Mouse (Mus musculus) neural tube, embryonic 12.5 days (tissue): Measurements from ENCODE around the gene Alkbh7. TPM values are rescaled to one million over a fixed set of nuclear protein-coding genes. Genes with fewer than 3 reads are reported as not detected.

Experiments
- ATAC-seq: fragments of 200-750 bp; cut with Nextera tagmentation; 2 replicates; pipeline ENCODE4 v1.8.0; 2017; ENCODE audit warnings: low read depth, mild to moderate bottlenecking, moderate TSS enrichment, moderate library complexity; ENCODE audit not compliant: low FRiP score
- H3K27ac ChIP-seq: fragments of 300-500 bp; sonication (generic); 2 replicates; pipeline ENCODE4 v1.5.1; 2016
- H3K27me3 ChIP-seq: fragments of 300-500 bp; sonication (generic); replicated peaks from 2 replicates; pipeline ENCODE4 v1.6.1; 2016; ENCODE audit warnings: mild to moderate bottlenecking
- H3K36me3 ChIP-seq: fragments of 300-500 bp; sonication (generic); 2 replicates; pipeline ENCODE4 v1.6.1; 2016; ENCODE audit warnings: mild to moderate bottlenecking
- H3K4me1 ChIP-seq: fragments of 300-500 bp; sonication (generic); 2 replicates; pipeline ENCODE4 v1.6.1; 2016
- H3K4me2 ChIP-seq: fragments of 300-500 bp; sonication (generic); replicated peaks from 2 replicates; pipeline ENCODE4 v1.6.1; 2016; ENCODE audit warnings: mild to moderate bottlenecking
- H3K4me3 ChIP-seq: fragments of 300-500 bp; sonication (generic); 2 replicates; pipeline ENCODE4 v1.5.1; 2016
- H3K9ac ChIP-seq: fragments of 300-500 bp; sonication (generic); 2 replicates; pipeline ENCODE4 v1.6.1; 2016; ENCODE audit warnings: mild to moderate bottlenecking
- H3K9me3 ChIP-seq: fragments of 300-500 bp; sonication (generic); 2 replicates; pipeline ENCODE4 v1.6.1; 2016; ENCODE audit warnings: mild to moderate bottlenecking
- WGBS: fragments of 180-500 bp; shearing (Covaris S2); methylation state at CpG from one replicate; pipeline ENCODE4 v1.1.7; 2016; 5-methylcytosine and 5-hydroxymethylcytosine counted together
- polyA plus RNA-seq: library from polyadenylated mRNA; unstranded; fragments of >200 nt; fragmentation: Nextera tagmentation; extraction: Ambion mirVana; gene quantifications from 2 replicates; pipeline ENCODE4 v1.2.1, GENCODE M21; 2016

Gene Alkbh7
- polyA plus RNA-seq, 1 experiment from 2014 or later = 38.0 TPM

DNA sequence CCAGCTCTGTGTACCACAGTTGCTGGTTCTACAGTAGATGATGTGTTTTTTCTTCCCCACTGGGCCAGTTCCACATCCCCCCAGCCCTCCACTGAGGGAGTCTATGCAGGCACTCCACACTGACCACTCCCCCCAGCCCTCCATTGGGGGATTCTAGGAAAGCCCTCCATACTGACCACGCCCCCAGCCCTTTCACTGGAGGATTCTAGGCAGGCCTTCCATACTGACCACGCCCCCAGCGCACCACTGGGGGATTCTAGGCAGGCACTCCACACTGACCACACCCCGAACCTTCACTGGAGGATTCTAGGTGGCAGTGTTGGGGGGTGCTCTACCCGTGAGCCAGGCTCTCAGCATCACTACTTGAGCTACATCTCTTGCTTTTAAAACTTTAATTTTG, 50.3 kb downstream of the Alkbh7 start:
- 37% methylated on average over 5 of the region's 5 CpGs for WGBS
- peaks cover 37% of the 10 kb centered on the region for H3K36me3 ChIP-seq
- no peaks in the 10 kb centered on the region for H3K9me3 ChIP-seq
- no peak overlapping the region for H3K4me2 ChIP-seq
- no peaks in the 10 kb centered on the region for H3K27me3 ChIP-seq
- H3K9ac ChIP-seq = no peak overlapping the region
- ATAC-seq = peak; percentile 27; the same call in 1 of the 2 replicates
- H3K4me1 ChIP-seq = no peaks in the 10 kb centered on the region
- H3K27ac ChIP-seq = no peak overlapping the region
- H3K4me3 ChIP-seq = no peak overlapping the region

DNA sequence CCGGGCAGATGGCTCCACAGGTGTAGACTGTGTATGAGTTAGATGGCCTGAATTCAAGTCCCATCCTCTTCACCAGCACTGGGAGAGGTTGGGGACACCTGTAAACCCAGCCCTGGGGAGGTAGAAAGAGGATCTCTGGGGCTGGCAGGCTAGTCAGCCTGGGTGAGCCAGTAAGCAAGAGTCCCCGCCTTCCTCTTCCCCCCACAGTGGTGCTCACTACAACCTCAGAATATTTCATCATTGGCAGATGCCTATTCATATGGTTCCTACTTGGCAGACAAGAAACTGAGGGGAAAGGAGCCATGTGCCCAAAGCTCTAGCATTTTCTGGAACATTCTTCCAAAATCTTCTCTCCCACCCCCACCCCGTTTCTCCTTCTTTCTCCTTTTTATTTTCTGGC, 51.7 kb downstream of the Alkbh7 start:
- no peaks in the 10 kb centered on the region for H3K27me3 ChIP-seq
- H3K4me2 ChIP-seq = no peak overlapping the region
- H3K9ac ChIP-seq = no peak overlapping the region
- no peaks in the 10 kb centered on the region for H3K4me1 ChIP-seq
- H3K4me3 ChIP-seq = no peak overlapping the region
- ATAC-seq = no peak
- H3K27ac ChIP-seq = no peak overlapping the region
- WGBS = 95% methylated on average over 3 of the region's 3 CpGs
- H3K9me3 ChIP-seq = no peaks in the 10 kb centered on the region
- peaks cover 51% of the 10 kb centered on the region for H3K36me3 ChIP-seq

Other genes with a start within 250 kb of the Alkbh7 start
- gene Nrtn, start 239.8 kb upstream of the Alkbh7 start, polyA plus RNA-seq = 3.4 and 3.7 TPM in 2 replicates
- 49.3 and 54.3 TPM in 2 replicates for gene Dus3l, start 232.6 kb upstream of the Alkbh7 start, polyA plus RNA-seq
- gene Prr22, start 227.1 kb upstream of the Alkbh7 start, polyA plus RNA-seq = 1.6 and 1.8 TPM in 2 replicates
- 4.9 and 6.0 TPM in 2 replicates for gene Rfx2, start 166.3 kb upstream of the Alkbh7 start, polyA plus RNA-seq
- not detected in 2 replicates for gene Acsbg2, start 122.9 kb upstream of the Alkbh7 start, polyA plus RNA-seq
- gene 1700061G19Rik, start 121.9 kb upstream of the Alkbh7 start, polyA plus RNA-seq = 0.16 and 0.42 TPM in 2 replicates
- 86.1 and 89.8 TPM in 2 replicates for gene Mllt1, start 61.9 kb upstream of the Alkbh7 start, polyA plus RNA-seq
- not detected in 2 replicates for gene Acer1, start 15.2 kb upstream of the Alkbh7 start, polyA plus RNA-seq
- 134 and 152 TPM in 2 replicates for gene Clpp, start 7.0 kb upstream of the Alkbh7 start, polyA plus RNA-seq
- gene Pspn, start 2.7 kb downstream of the Alkbh7 start, polyA plus RNA-seq = not detected in 2 replicates
- 71.2 and 76.7 TPM in 2 replicates for gene Gtf2f1, start 13.9 kb downstream of the Alkbh7 start, polyA plus RNA-seq
- gene Gm17949, start 14.1 kb downstream of the Alkbh7 start, polyA plus RNA-seq = 0.28 and 0.33 TPM in 2 replicates
- gene Khsrp, start 34.2 kb downstream of the Alkbh7 start, polyA plus RNA-seq = 53.1 and 55.8 TPM in 2 replicates
- 0.25 TPM in 1 of 2 replicates, not detected in the other for gene Slc25a41, start 44.3 kb downstream of the Alkbh7 start, polyA plus RNA-seq
- gene Crb3, start 61.8 kb downstream of the Alkbh7 start, polyA plus RNA-seq = 1.1 and 1.2 TPM in 2 replicates
- 19.4 and 19.9 TPM in 2 replicates for gene Slc25a23, start 62.5 kb downstream of the Alkbh7 start, polyA plus RNA-seq
- gene Dennd1c, start 81.2 kb downstream of the Alkbh7 start, polyA plus RNA-seq = 4.3 and 4.5 TPM in 2 replicates
- gene Tubb4a, start 90.4 kb downstream of the Alkbh7 start, polyA plus RNA-seq = 228 and 271 TPM in 2 replicates
- 5.8 TPM in 2 replicates for gene Tnfsf9, start 108.0 kb downstream of the Alkbh7 start, polyA plus RNA-seq
- 0.24 TPM in 1 of 2 replicates, not detected in the other for gene Cd70, start 152.4 kb downstream of the Alkbh7 start, polyA plus RNA-seq
- gene Tnfsf14, start 196.8 kb downstream of the Alkbh7 start, polyA plus RNA-seq = 0.10 and 0.28 TPM in 2 replicates
- gene C3, start 230.8 kb downstream of the Alkbh7 start, polyA plus RNA-seq = 0.68 and 0.97 TPM in 2 replicates